In genomic region chr4:83144781-83145517, GRCm38 (mm10) we compare ENCODE assay signal across 18 mouse cellular contexts.
DNase-seq lines count a peak whose midpoint lies in the region; ATAC-seq and TF ChIP-seq lines count a peak whose summit lies in the region.
"Had no signal": no experiment of that assay in that cellular context is flagged by ENCODE, and none has a peak within 500 bp of the region (broad histone marks: within the 10 kb centered on the region; RNA-seq: fewer than 3 reads in every experiment).

No protein-coding gene starts in this region.

- H3K4me2 ChIP-seq in heart, embryonic 13.5 days, result no peak overlapping the region
- H3K4me2 ChIP-seq in midbrain, postnatal 0 days (ENCODE audit: low read depth, low read length, poor library complexity, severe bottlenecking), result no peak overlapping the region
- no peak overlapping the region for H3K4me2 ChIP-seq in midbrain, embryonic 13.5 days (replicated peaks)
- H3K4me2 ChIP-seq in stomach, postnatal 0 days (replicated peaks; ENCODE audit: low read depth), result no peak overlapping the region
- H3K4me2 ChIP-seq: hindbrain, embryonic 13.5 days; limb, embryonic 13.5 days; neural tube, embryonic 13.5 days had no signal

- no peaks in the 10 kb centered on the region for H3K9me3 ChIP-seq in heart, embryonic 13.5 days
- H3K9me3 ChIP-seq in midbrain, postnatal 0 days (ENCODE audit: low read length), result no peaks in the 10 kb centered on the region
- H3K9me3 ChIP-seq in midbrain, embryonic 13.5 days, result no peaks in the 10 kb centered on the region
- H3K9me3 ChIP-seq in stomach, postnatal 0 days (ENCODE audit: control insufficient read depth, low read length), result no peaks in the 10 kb centered on the region
- H3K9me3 ChIP-seq: hindbrain, embryonic 13.5 days; limb, embryonic 13.5 days; neural tube, embryonic 13.5 days had no signal

- no peaks in the 10 kb centered on the region for H3K27me3 ChIP-seq in heart, embryonic 13.5 days (replicated peaks)
- no peaks in the 10 kb centered on the region for H3K27me3 ChIP-seq in midbrain, postnatal 0 days (ENCODE audit: insufficient read depth, low read length)
- no peaks in the 10 kb centered on the region for H3K27me3 ChIP-seq in midbrain, embryonic 13.5 days
- no peaks in the 10 kb centered on the region for H3K27me3 ChIP-seq in stomach, postnatal 0 days (ENCODE audit: control insufficient read depth, insufficient read depth, low read length)
- H3K27me3 ChIP-seq: hindbrain, embryonic 13.5 days; limb, embryonic 13.5 days; neural tube, embryonic 13.5 days had no signal

- H3K4me3 ChIP-seq in heart, embryonic 13.5 days, result no peak overlapping the region
- H3K4me3 ChIP-seq in midbrain, postnatal 0 days (ENCODE audit: low read depth, low read length), result no peak overlapping the region
- H3K4me3 ChIP-seq in midbrain, embryonic 13.5 days (replicated peaks), result no peak overlapping the region
- H3K4me3 ChIP-seq in stomach, postnatal 0 days (ENCODE audit: low read depth, low read length), result no peak overlapping the region
- H3K4me3 ChIP-seq: hindbrain, embryonic 13.5 days; limb, embryonic 13.5 days; neural tube, embryonic 13.5 days had no signal

- H3K9ac ChIP-seq in heart, embryonic 13.5 days, result no peak overlapping the region
- H3K9ac ChIP-seq in midbrain, postnatal 0 days (replicated peaks; ENCODE audit: low read length, poor library complexity, severe bottlenecking), result no peak overlapping the region
- H3K9ac ChIP-seq in midbrain, embryonic 13.5 days (replicated peaks), result no peak overlapping the region
- H3K9ac ChIP-seq in stomach, postnatal 0 days (ENCODE audit: low read length), result no peak overlapping the region
- H3K9ac ChIP-seq: hindbrain, embryonic 13.5 days; limb, embryonic 13.5 days; liver, embryonic 14.5 days; neural tube, embryonic 13.5 days had no signal

- no peak for ATAC-seq in heart, embryonic 13.5 days (ENCODE audit: extremely low read depth, insufficient number of reproducible peaks, low FRiP score, low TSS enrichment)
- ATAC-seq in midbrain, postnatal 0 days (ENCODE audit: low FRiP score), result no peak
- ATAC-seq in midbrain, embryonic 13.5 days, result no peak
- no peak for ATAC-seq in stomach, postnatal 0 days (ENCODE audit: low FRiP score, low TSS enrichment)
- ATAC-seq: forebrain, embryonic 14.5 days had no signal

- 0 out of 2 replicates have a peak overlapping the region, but pooled peaks have one; percentile 6 for H3K27ac ChIP-seq in heart, embryonic 13.5 days (replicated peaks)
- no peak overlapping the region for H3K27ac ChIP-seq in midbrain, postnatal 0 days (ENCODE audit: low read depth, low read length)
- no peak overlapping the region for H3K27ac ChIP-seq in midbrain, embryonic 13.5 days
- H3K27ac ChIP-seq in stomach, postnatal 0 days (replicated peaks), result no peak overlapping the region
- H3K27ac ChIP-seq: hindbrain, embryonic 13.5 days; limb, embryonic 13.5 days; liver, embryonic 14.5 days; neural tube, embryonic 13.5 days had no signal

- peaks cover 19% of the 10 kb centered on the region for H3K4me1 ChIP-seq in heart, embryonic 13.5 days
- H3K4me1 ChIP-seq in midbrain, postnatal 0 days (ENCODE audit: insufficient read depth, low read length), result no peaks in the 10 kb centered on the region
- H3K4me1 ChIP-seq in midbrain, embryonic 13.5 days (replicated peaks), result no peaks in the 10 kb centered on the region; the same call in 1 of the 2 replicates
- no peaks in the 10 kb centered on the region for H3K4me1 ChIP-seq in stomach, postnatal 0 days (replicated peaks; ENCODE audit: control insufficient read depth, insufficient read depth)
- H3K4me1 ChIP-seq: hindbrain, embryonic 13.5 days; neural tube, embryonic 13.5 days had no signal

- no peak for TF ChIP-seq EP300 in stomach, postnatal 0 days (optimal IDR thresholded peaks at IDR 0.05)

- 0 out of 2 replicates have a peak, but pooled peaks have one; percentile 15 for TF ChIP-seq CTCF in midbrain, postnatal 0 days (IDR thresholded peaks at IDR 0.05)
- peak; percentile 36 for TF ChIP-seq CTCF in stomach, postnatal 0 days (IDR thresholded peaks at IDR 0.05; ENCODE audit: low read depth)

- no peak for DNase-seq in heart, adult 8-10 months (ENCODE audit: low spot score)
- peak; percentile 42 for DNase-seq in kidney, postnatal 10 days
- DNase-seq in kidney, adult 9 months, result no peak
- no peak for DNase-seq in midbrain, postnatal 0 days (ENCODE audit: low spot score)
- no peak for DNase-seq in stomach, postnatal 0 days (ENCODE audit: low spot score)
- DNase-seq in cerebellum, adult 9-10 months, result no peak
- DNase-seq: adrenal gland, postnatal 36 days; cerebellum, adult 8-10 months; heart, postnatal 14 days; spleen, adult 18-20 months; thymus, postnatal 25 days had no signal

- no peaks in the 10 kb centered on the region for H3K36me3 ChIP-seq in heart, embryonic 13.5 days
- H3K36me3 ChIP-seq in midbrain, postnatal 0 days (ENCODE audit: insufficient read depth, low read length), result no peaks in the 10 kb centered on the region
- no peaks in the 10 kb centered on the region for H3K36me3 ChIP-seq in midbrain, embryonic 13.5 days
- no peaks in the 10 kb centered on the region for H3K36me3 ChIP-seq in stomach, postnatal 0 days (ENCODE audit: control insufficient read depth, insufficient read depth, low read length)
- H3K36me3 ChIP-seq: hindbrain, embryonic 13.5 days; limb, embryonic 13.5 days; neural tube, embryonic 13.5 days had no signal

- 52% methylated on average over 11 of the region's 11 CpGs for WGBS in heart, embryonic 13.5 days
- WGBS in midbrain, postnatal 0 days, result 75% methylated on average over 11 of the region's 11 CpGs
- WGBS in midbrain, embryonic 13.5 days, result 71% methylated on average over 11 of the region's 11 CpGs
- WGBS in stomach, postnatal 0 days, result 42% methylated on average over 11 of the region's 11 CpGs
